Mouse (Mus musculus): ENCODE results near the gene Man2a2.

Man2a2 gene

DNA sequence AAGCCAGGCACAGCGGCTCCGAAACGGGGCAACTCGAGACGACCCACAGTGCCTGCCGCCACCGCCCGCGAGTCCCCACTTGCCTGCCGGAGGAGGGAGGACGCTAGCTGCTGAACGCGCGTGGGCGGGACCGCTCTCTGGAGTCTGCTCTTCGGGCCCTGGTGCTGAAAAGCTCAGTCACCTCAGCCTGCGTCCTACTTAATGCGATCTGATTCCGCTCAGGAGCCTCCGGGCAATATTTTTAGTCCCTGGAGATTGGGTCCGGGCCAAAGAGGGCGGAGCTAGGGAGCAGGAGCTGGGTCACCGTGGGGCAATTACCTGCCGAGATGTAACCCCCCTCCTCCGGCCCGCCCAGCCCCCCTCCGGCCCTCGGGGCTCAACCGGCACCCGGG lies 530 bp downstream of the Man2a2 start:
- DNase-seq (ENCODE audit: low spot score in 2 of 2), result peak; percentile 51 to 68

DNA sequence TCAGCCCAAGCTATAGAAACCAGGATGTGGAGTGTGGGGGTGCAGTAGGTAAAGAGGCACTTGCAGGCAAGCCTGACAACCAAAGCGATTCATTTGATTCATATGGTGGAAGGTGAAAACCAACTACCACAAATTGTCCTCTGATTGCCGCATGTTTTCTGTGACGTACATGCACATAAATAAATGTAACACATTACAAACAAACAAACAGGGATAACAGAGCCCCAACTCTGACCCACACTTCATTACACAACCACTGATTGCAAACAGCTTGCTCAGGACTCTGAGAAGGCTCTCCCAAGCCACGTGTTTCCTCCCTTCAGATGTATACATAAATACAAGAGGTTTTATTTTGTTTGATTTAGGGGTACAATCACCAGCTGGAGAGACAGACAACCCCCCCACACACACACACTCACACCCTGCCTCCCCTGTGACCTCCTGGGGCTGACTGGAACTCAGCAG lies 1.2 kb downstream of the Man2a2 start:
- DNase-seq (ENCODE audit: low spot score in 2 of 2), result no peak

DNA sequence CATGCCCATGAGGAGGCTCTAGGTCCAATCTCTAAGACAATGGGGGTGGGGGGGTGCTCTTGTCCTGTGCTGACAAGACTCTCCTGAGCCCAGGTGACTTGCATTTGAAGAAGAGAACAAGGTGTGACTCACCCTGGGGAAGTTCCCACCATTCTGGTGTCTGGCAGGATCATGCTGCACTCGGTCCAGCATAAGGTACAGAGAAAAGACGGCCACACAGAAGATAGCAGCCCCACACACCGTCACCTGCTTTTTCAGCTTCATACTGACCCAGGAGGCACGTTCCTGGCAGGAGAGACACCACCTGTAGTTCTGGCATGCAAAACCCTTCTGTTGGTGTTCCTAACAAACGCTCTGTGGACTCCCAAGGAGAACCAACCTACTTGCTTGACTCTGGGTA lies 1.7 kb downstream of the Man2a2 start:
- no peak for DNase-seq (ENCODE audit: low spot score in 2 of 2)

DNA sequence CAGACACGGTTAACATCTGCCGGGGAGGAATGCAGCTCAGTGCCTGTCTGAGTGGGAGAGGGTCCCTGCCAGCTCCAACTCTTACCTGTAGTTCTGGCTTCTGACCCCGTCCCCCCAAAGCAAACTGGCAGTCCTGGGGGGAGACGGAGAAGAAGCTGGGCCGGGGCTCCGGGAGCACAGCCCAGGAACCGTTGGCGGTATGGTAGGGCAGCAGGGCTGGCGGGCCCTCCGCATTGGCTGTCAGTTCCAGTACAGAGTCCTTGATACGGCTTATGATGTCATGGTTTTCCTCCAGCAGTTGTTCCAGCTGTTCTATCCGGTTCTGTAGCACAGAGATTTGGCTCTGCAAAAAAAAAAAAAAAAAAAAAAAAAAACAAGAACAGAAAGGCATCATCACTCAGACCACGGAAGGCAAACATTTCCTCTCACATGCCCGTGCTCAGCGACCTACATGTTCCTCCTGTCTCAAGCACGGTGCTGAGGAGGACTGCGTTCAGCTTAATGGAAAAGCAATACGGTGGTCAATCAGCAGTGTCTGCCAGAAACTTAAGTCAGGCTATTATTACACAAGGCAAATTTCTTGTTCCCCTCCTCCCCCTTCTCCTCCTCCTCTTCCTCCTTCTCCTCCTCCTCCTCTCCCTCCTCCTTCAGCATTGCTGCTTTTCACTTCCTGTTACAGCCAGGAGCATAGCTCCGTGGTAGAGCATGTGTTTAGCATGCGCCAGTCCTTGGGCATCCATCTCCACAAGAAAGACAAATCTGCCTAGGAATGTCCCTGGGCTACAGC lies 2.3 kb downstream of the Man2a2 start:
- DNase-seq (ENCODE audit: low spot score in 2 of 2), result no peak

DNA sequence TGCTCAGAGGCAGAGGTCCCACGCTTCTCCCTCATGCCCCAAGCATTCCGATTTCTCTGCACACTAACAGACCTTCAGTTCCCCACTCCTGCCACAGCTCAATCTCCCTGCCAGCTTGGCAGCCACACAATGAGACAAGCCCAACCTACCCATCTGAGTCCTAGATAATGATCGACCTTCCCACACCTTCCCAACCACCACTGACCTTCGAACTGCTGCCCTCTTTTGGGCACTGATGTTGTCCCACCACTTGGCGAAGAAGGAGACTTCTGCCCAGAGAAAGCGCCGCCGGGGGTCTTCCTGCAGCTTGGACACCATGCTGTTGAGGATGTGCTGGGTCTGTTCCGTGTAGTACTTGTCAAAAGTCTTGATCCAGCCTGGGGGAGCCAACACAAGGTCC lies 3.2 kb downstream of the Man2a2 start:
- no peak for DNase-seq (ENCODE audit: low spot score in 2 of 2)

- no peak for DNase-seq (ENCODE audit: low spot score in 2 of 2)
These were observed 3.9 kb downstream of the Man2a2 start for GRCm38 (mm10) chr7:80367232-80367631.

DNA sequence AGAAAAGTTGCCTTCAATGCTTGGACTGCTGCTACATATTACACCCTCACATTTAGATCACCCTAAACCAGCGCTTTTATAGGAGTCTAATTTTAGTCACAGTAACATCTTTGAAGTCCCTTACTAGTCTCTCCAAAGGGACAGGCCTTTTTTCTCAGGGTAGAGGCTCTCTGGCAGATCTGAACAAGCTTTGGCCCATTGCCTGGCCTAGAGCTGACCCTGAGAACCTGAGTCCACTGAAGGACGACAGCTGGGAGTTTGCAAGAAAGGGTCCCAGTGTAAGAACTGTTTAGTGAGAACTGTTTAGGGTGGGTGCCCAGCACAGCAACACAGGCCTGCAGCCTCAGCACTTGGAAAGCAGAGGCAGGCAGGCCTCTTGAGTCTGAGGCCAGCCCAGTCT lies 5.4 kb downstream of the Man2a2 start:
- no peak for DNase-seq (ENCODE audit: low spot score in 2 of 2)

GRCm38 (mm10) chr7:80360435-80360834 lies 10.7 kb downstream of the Man2a2 start:
- no peak for DNase-seq (ENCODE audit: low spot score in 2 of 2)

DNA sequence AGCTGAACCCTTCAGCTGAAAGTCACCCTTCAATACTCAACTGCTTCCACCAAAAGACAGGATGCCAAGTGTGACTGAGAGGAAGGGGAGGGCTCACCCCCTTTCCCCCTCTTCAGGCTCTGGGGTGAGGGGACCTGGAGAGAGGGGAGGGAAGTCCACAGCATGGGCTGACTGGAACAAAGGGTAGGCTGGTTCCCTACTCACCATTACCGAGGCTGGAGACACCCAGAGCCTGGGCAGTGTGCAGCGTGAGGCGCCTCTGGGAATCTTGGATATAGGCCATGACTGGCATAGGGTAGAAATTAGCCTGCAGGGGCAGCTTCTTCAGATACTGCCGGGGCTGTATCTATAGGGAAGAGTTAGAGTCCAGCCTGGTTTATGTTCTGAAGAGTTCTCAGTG lies 13.1 kb downstream of the Man2a2 start:
- DNase-seq (ENCODE audit: low spot score in 2 of 2), result no peak

- no peak for DNase-seq (ENCODE audit: low spot score in 2 of 2)
These were observed 14.0 kb downstream of the Man2a2 start for GRCm38 (mm10) chr7:80357156-80357555.

GRCm38 (mm10) chr7:80356351-80356750 lies 14.8 kb downstream of the Man2a2 start:
- DNase-seq (ENCODE audit: low spot score in 2 of 2), result no peak

DNA sequence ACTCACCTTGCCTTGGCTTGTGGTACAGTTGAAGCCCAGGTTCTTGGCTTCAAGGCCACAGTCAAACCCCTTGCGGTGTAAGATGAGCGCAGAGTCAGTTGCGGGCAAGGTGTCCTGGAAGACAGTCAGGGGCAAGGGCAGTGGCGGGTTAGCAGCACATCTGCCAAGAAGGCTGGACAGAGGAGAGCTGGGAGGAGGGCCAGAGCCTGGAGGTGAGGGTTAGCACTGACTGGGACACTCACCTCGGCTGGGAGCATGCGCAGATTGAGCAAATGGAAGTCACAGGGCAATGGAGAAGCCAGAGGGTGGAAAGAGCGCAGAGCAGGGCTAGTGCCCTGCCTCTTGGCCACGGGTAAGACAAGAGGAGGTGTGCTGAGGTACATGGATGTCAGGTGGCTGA lies 18.3 kb downstream of the Man2a2 start:
- DNase-seq (ENCODE audit: low spot score in 2 of 2), result no peak

DNA sequence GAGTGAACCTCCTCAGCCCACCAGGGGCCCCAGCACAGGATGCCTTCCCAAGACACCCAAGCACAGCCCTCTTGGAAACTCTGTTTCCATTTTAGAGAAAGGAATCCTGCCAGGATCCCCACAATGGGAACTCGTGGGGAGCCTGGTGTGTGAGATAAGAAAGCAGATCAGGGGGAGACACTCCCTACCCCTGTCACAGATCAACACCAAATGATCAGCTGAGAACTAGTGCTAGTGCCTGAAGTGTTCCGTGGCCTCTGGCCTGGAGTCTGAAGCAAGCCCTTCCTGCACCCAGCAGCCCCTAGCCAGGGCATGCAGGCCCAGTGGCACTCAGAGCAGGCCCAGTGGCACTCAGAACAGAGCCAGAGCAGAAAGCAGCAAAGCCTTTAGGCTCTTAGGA lies 20.4 kb downstream of the Man2a2 start:
- no peak for DNase-seq (ENCODE audit: low spot score in 2 of 2)

DNA sequence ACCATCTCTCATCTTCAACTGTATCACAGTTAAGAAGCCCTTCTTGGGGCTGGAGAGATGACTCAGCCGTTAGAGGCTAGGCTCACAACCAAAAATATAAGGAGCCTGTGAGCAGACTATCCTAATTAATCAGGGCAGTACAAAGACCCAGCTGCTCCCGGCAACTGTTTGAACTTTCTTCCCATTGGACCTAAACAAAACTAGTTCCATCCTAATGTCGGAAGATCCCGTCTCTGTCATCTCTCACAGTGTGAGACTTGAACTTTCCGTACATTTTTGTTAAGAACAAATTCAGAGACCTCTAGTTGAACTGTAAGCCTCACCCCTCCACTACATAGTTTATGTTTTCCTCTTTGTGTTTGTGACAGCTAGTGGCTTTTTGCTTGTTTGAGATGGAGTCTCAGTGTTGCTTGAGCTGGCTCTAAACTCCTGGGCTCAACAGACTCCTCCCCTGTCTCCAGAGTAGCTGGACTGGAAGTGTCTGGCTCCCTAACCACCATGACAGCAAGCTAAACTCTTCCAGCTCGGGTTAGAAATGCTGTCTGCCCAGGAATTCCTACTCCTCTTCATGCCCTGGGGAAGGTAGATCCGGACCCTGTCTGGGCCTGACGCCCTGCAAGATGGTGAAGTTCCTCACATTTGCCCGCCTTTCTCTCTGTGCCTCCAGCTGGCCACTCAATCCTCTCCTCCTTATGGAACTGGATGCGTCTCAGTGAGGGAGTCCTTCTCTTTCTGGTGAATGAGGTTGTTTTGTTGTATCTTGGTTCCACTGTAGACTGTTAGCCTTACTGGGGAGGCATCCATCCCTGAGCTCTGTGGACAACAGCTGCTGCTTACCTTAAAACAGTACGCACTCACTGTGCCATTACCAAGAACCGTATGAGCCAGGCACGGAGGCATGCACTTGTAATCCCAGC lies 23.2 kb downstream of the Man2a2 start:
- DNase-seq (ENCODE audit: low spot score in 2 of 2), result no peak

- DNase-seq (ENCODE audit: low spot score in 2 of 2), result no peak
These were observed 24.3 kb downstream of the Man2a2 start for GRCm38 (mm10) chr7:80346830-80347229.

DNA sequence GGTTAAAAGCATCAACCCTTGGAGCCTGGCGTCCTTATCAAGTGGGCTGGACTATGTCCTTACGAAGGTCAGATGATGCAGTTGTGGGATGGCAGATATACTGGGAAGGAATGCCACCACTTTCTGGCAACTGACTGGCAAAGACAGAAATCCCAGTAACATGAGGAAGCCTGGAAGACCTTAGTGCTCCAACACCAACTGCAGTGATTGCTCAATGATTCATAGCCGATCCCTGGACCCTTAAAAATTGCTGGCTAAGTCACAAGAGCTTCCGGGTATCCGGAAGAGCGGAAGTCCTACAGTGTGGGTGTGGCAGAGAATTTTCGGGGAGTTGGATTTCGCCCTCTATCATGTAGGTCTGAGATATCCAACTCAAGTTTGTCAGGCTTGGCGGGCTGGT lies 25.0 kb downstream of the Man2a2 start:
- DNase-seq (ENCODE audit: low spot score in 2 of 2), result no peak

DNA sequence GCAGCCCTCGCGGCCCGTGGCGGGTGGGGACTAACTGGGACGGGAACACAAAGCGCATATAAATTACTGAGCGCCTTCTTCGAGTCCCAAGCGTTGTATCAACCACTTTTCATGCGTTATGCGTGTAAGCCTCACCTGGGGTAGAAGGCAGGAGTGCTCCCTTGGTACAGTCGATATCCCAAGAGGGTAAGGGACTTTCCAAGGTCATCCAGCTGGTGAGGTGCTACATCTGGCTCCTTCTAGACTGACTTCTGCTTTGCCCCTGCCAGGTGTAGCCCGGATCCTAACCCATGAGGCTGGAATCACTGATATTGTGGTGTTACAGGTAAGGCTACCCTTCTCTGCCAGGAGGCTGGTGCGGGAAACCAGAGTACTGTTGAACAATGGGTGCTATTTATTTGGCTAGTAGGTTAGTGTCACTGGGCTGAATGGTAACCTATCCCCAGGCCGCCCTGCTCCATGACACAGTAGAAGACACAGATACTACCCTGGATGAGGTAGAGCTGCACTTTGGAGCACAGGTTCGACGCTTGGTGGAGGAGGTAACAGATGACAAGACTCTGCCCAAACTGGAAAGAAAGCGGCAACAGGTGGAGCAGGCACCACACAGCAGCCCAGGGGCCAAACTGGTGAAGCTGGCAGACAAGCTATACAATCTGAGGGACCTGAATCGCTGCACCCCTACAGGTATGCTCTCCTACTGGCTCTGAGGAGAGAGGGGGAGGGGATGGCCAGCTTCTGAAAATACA lies 27.7 kb downstream of the Man2a2 start:
- no peak for DNase-seq (ENCODE audit: low spot score in 2 of 2)

GRCm38 (mm10) chr7:80342858-80343257 lies 28.3 kb downstream of the Man2a2 start, which contains the start of gene Hddc3:
Hddc3 (plus strand) TSS chr7:80343104.
- peak; percentile 87 to 95 for DNase-seq (ENCODE audit: low spot score in 2 of 2)

- DNase-seq (ENCODE audit: low spot score in 2 of 2), result no peak
These were observed 29.4 kb downstream of the Man2a2 start for GRCm38 (mm10) chr7:80341793-80342192.

- DNase-seq (ENCODE audit: low spot score in 2 of 2), result peak; percentile 52 to 69
These were observed 30.4 kb downstream of the Man2a2 start, which contains the start of gene Unc45a for GRCm38 (mm10) chr7:80340793-80341192. Unc45a (minus strand) TSS chr7:80341005.

- peak; percentile 96 to 98 for DNase-seq (ENCODE audit: low spot score in 2 of 2)
These were observed 31.2 kb downstream of the Man2a2 start for GRCm38 (mm10) chr7:80339793-80340628.

All from spleen, postnatal 14 days (tissue).